Mouse (Mus musculus) liver, embryonic 16.5 days (tissue): ENCODE data around the gene Zfp423. TPM values are rescaled to one million over a fixed set of nuclear protein-coding genes. Genes with fewer than 3 reads are reported as not detected.
"Not testable (repeated sequence)": the region's sequence is repeated elsewhere in the genome, so short reads cannot be mapped to it uniquely, and the experiment has no call there.

Source experiments
- ATAC-seq: fragments of 200-750 bp; cut with Nextera tagmentation; 2 replicates; pipeline ENCODE4 v1.8.0; 2017; ENCODE audit warnings: low read depth, mild to moderate bottlenecking, moderate number of reproducible peaks, moderate library complexity
- H3K27ac ChIP-seq: fragments of 300-500 bp; sonication (generic); 2 replicates; pipeline ENCODE4 v1.5.1; 2014; ENCODE audit warnings: mild to moderate bottlenecking, low read length
- H3K27me3 ChIP-seq: fragments of 300-500 bp; sonication (generic); 2 replicates; pipeline ENCODE4 v1.6.1; 2014; ENCODE audit warnings: low read depth, low read length, mixed read lengths; ENCODE audit not compliant: control insufficient read depth, insufficient read depth
- H3K36me3 ChIP-seq: fragments of 300-500 bp; sonication (generic); 2 replicates; pipeline ENCODE4 v1.6.1; 2014; ENCODE audit warnings: mild to moderate bottlenecking; ENCODE audit not compliant: control insufficient read depth, insufficient read depth
- H3K4me1 ChIP-seq: fragments of 300-500 bp; sonication (generic); 2 replicates; pipeline ENCODE4 v1.6.1; 2014; ENCODE audit warnings: low read depth, low read length, mixed read lengths; ENCODE audit not compliant: control insufficient read depth
- H3K4me2 ChIP-seq: fragments of 300-500 bp; sonication (generic); 2 replicates; pipeline ENCODE4 v1.6.1; 2014; ENCODE audit warnings: low read depth, low read length, mixed read lengths
- H3K4me3 ChIP-seq: fragments of 300-500 bp; sonication (generic); 2 replicates; pipeline ENCODE4 v1.5.1; 2014; ENCODE audit warnings: low read depth, mild to moderate bottlenecking, low read length
- H3K9ac ChIP-seq: fragments of 300-500 bp; sonication (generic); 2 replicates; pipeline ENCODE4 v1.6.1; 2014; ENCODE audit warnings: low read depth, low read length
- H3K9me3 ChIP-seq: fragments of 300-500 bp; sonication (generic); replicated peaks from 2 replicates; pipeline ENCODE4 v1.6.1; 2016; ENCODE audit warnings: low read length; ENCODE audit not compliant: control insufficient read depth
- WGBS: fragments of 180-500 bp; shearing (Covaris S2); extraction: QIAGEN DNeasy Blood & Tissue Kit; methylation state at CpG from one replicate; pipeline ENCODE4 v1.1.7; 2014; ENCODE audit not compliant: insufficient replicate concordance; 5-methylcytosine and 5-hydroxymethylcytosine counted together
- polyA plus RNA-seq: library from polyadenylated mRNA; unstranded; fragments of >200 nt; fragmentation: Nextera tagmentation; extraction: Ambion mirVana; gene quantifications from 2 replicates; pipeline ENCODE4 v1.2.1, GENCODE M21; 2015

Gene Zfp423
- polyA plus RNA-seq, 1 experiment from 2014 or later: 0.46 TPM

- Histone ChIP-seq H3K27me3 (no peaks in the 10 kb centered on the region), H3K4me2 (no peak overlapping the region), H3K9me3 (no peaks in the 10 kb centered on the region), H3K4me1 (no peaks in the 10 kb centered on the region), H3K4me3 (no peak overlapping the region), H3K9ac (no peak overlapping the region), H3K27ac (no peak overlapping the region), H3K36me3 (no peaks in the 10 kb centered on the region)
- ATAC-seq: no peak
- WGBS: 70% methylated on average over 6 of the region's 6 CpGs
Measured at GRCm38 (mm10) chr8:87847796-87848195, 111.6 kb downstream of the Zfp423 start.

GRCm38 (mm10) chr8:87842096-87842495, 117.3 kb downstream of the Zfp423 start:
- not testable (repeated sequence) for H3K4me3 ChIP-seq, H3K27me3 ChIP-seq, H3K4me2 ChIP-seq, ATAC-seq, H3K27ac ChIP-seq, H3K9ac ChIP-seq, H3K36me3 ChIP-seq, H3K9me3 ChIP-seq, H3K4me1 ChIP-seq
- 65% methylated on average over 11 of the region's 11 CpGs for WGBS

GRCm38 (mm10) chr8:87837266-87837665, 122.1 kb downstream of the Zfp423 start:
- Histone ChIP-seq H3K36me3 (no peaks in the 10 kb centered on the region), H3K27ac (no peak overlapping the region), H3K4me2 (no peak overlapping the region), H3K4me1 (no peaks in the 10 kb centered on the region), H3K4me3 (no peak overlapping the region), H3K27me3 (no peaks in the 10 kb centered on the region; the same call in 1 of the 2 replicates), H3K9me3 (no peaks in the 10 kb centered on the region), H3K9ac (no peak overlapping the region)
- 50% methylated on average over 5 of the region's 6 CpGs for WGBS
- ATAC-seq: no peak

GRCm38 (mm10) chr8:87836866-87837265, 122.5 kb downstream of the Zfp423 start:
- no peak for ATAC-seq
- Histone ChIP-seq H3K27ac (no peak overlapping the region), H3K9me3 (no peaks in the 10 kb centered on the region), H3K4me3 (no peak overlapping the region), H3K27me3 (no peaks in the 10 kb centered on the region; the same call in 1 of the 2 replicates), H3K9ac (no peak overlapping the region), H3K4me1 (no peaks in the 10 kb centered on the region), H3K36me3 (no peaks in the 10 kb centered on the region), H3K4me2 (no peak overlapping the region)
- 64% methylated on average over 16 of the region's 16 CpGs for WGBS

GRCm38 (mm10) chr8:87835924-87836323, 123.5 kb downstream of the Zfp423 start:
- Histone ChIP-seq H3K9ac (no peak overlapping the region), H3K9me3 (no peaks in the 10 kb centered on the region), H3K4me3 (no peak overlapping the region), H3K4me2 (no peak overlapping the region), H3K4me1 (no peaks in the 10 kb centered on the region), H3K27ac (no peak overlapping the region), H3K27me3 (no peaks in the 10 kb centered on the region; the same call in 1 of the 2 replicates), H3K36me3 (no peaks in the 10 kb centered on the region)
- WGBS: 27% methylated on average over 7 of the region's 7 CpGs
- ATAC-seq: no peak

GRCm38 (mm10) chr8:87835411-87835821, 124.0 kb downstream of the Zfp423 start:
- H3K9ac ChIP-seq: no peak overlapping the region
- ATAC-seq: no peak

GRCm38 (mm10) chr8:87834656-87835055, 124.7 kb downstream of the Zfp423 start:
- H3K36me3 ChIP-seq: no peaks in the 10 kb centered on the region
- no peak for ATAC-seq
- H3K27ac ChIP-seq: no peak overlapping the region
- H3K9me3 ChIP-seq: no peaks in the 10 kb centered on the region
- H3K4me1 ChIP-seq: no peaks in the 10 kb centered on the region
- no peak overlapping the region for H3K4me3 ChIP-seq
- no peak overlapping the region for H3K4me2 ChIP-seq
- 40% methylated on average over 5 of the region's 5 CpGs for WGBS
- no peak overlapping the region for H3K9ac ChIP-seq
- no peaks in the 10 kb centered on the region; the same call in 1 of the 2 replicates for H3K27me3 ChIP-seq

More at GRCm38 (mm10) chr8:87835411-87835821, 124.0 kb downstream of the Zfp423 start:
- Histone ChIP-seq H3K4me1 (no peaks in the 10 kb centered on the region), H3K4me3 (no peak overlapping the region), H3K36me3 (no peaks in the 10 kb centered on the region), H3K4me2 (no peak overlapping the region), H3K27ac (no peak overlapping the region), H3K27me3 (no peaks in the 10 kb centered on the region; the same call in 1 of the 2 replicates), H3K9me3 (no peaks in the 10 kb centered on the region)
- 18% methylated on average over 11 of the region's 11 CpGs for WGBS

GRCm38 (mm10) chr8:87833841-87834620, 125.4 kb downstream of the Zfp423 start:
- H3K4me3 ChIP-seq: no peak overlapping the region
- ATAC-seq: no peak
- H3K4me2 ChIP-seq: no peak overlapping the region
- H3K27ac ChIP-seq: no peak overlapping the region
- no peaks in the 10 kb centered on the region; the same call in 1 of the 2 replicates for H3K27me3 ChIP-seq
- 55% methylated on average over 12 of the region's 12 CpGs for WGBS
- H3K36me3 ChIP-seq: no peaks in the 10 kb centered on the region
- H3K4me1 ChIP-seq: no peaks in the 10 kb centered on the region
- H3K9me3 ChIP-seq: no peaks in the 10 kb centered on the region
- no peak overlapping the region for H3K9ac ChIP-seq

- Histone ChIP-seq H3K36me3 (no peaks in the 10 kb centered on the region), H3K27me3 (no peaks in the 10 kb centered on the region; the same call in 1 of the 2 replicates), H3K4me2 (no peak overlapping the region), H3K4me1 (no peaks in the 10 kb centered on the region), H3K9ac (no peak overlapping the region), H3K9me3 (no peaks in the 10 kb centered on the region), H3K27ac (no peak overlapping the region), H3K4me3 (no peak overlapping the region)
- WGBS: 44% methylated on average over 13 of the region's 13 CpGs
- no peak for ATAC-seq
Measured at GRCm38 (mm10) chr8:87833339-87833738, 126.1 kb downstream of the Zfp423 start.
